Mouse (Mus musculus): Measurements from ENCODE around the gene Olfr1013. TPM values are rescaled to one million over a fixed set of nuclear protein-coding genes. Genes with fewer than 3 reads are reported as not detected.

Olfr1013 gene
- not detected in 2 replicates for polyA plus RNA-seq (2015; fragmentation: Nextera tagmentation; extraction: Ambion mirVana)

GRCm38 (mm10) chr2:85766798-85767197 is at the start of gene Olfr1013:
Gene Olfr1013 (plus strand): TSS chr2:85767098.
- no peak within 1 kb of the TSS for H3K4me3 ChIP-seq (ENCODE audit: low read length)
- no peak within 1 kb of the TSS for H3K9ac ChIP-seq (ENCODE audit: low read depth, low read length)
- no peak within 1 kb of the TSS for H3K4me2 ChIP-seq (ENCODE audit: low read length)
- no peaks in the 10 kb centered on the region for H3K36me3 ChIP-seq (ENCODE audit: control insufficient read depth, insufficient read depth, low read length)
- no peaks in the 10 kb centered on the region for H3K9me3 ChIP-seq (ENCODE audit: control insufficient read depth, low read length)
- no peaks in the 10 kb centered on the region for H3K4me1 ChIP-seq (ENCODE audit: control insufficient read depth, insufficient read depth, low read depth, low read length)
- no peak for ATAC-seq
- H3K27me3 ChIP-seq (replicated peaks; ENCODE audit: control insufficient read depth, insufficient read depth, low read length), result no peaks in the 10 kb centered on the region
- H3K27ac ChIP-seq (ENCODE audit: low read depth, low read length), result no peak within 1 kb of the TSS

GRCm38 (mm10) chr2:85725793-85726192 is 41.1 kb upstream of the Olfr1013 start:
- H3K9me3 ChIP-seq (ENCODE audit: control insufficient read depth, low read length), result no peaks in the 10 kb centered on the region
- no peaks in the 10 kb centered on the region for H3K4me1 ChIP-seq (ENCODE audit: control insufficient read depth, insufficient read depth, low read depth, low read length)
- H3K9ac ChIP-seq (ENCODE audit: low read depth, low read length), result no peak overlapping the region
- no peak overlapping the region for H3K4me3 ChIP-seq (ENCODE audit: low read length)
- ATAC-seq, result peak; percentile 69
- no peak overlapping the region for H3K4me2 ChIP-seq (ENCODE audit: low read length)
- no peak overlapping the region for H3K27ac ChIP-seq (ENCODE audit: low read depth, low read length)
- H3K36me3 ChIP-seq (ENCODE audit: control insufficient read depth, insufficient read depth, low read length), result no peaks in the 10 kb centered on the region
- 12% methylated on average over 3 of the region's 3 CpGs for WGBS
- no peaks in the 10 kb centered on the region for H3K27me3 ChIP-seq (replicated peaks; ENCODE audit: control insufficient read depth, insufficient read depth, low read length)

GRCm38 (mm10) chr2:85753822-85754221 is 13.1 kb upstream of the Olfr1013 start:
- H3K9ac ChIP-seq (ENCODE audit: low read depth, low read length), result no peak overlapping the region

GRCm38 (mm10) chr2:85762666-85763065 is 4.2 kb upstream of the Olfr1013 start, which contains the start of gene Olfr1012:
Gene Olfr1012 (minus strand): TSS chr2:85762766.
- Histone ChIP-seq H3K9me3 (ENCODE audit: control insufficient read depth, low read length) (no peaks in the 10 kb centered on the region), H3K36me3 (ENCODE audit: control insufficient read depth, insufficient read depth, low read length) (no peaks in the 10 kb centered on the region), H3K4me2 (ENCODE audit: low read length) (no peak within 1 kb of the TSS), H3K4me3 (ENCODE audit: low read length) (no peak within 1 kb of the TSS), H3K27me3 (replicated peaks; ENCODE audit: control insufficient read depth, insufficient read depth, low read length) (no peaks in the 10 kb centered on the region), H3K9ac (ENCODE audit: low read depth, low read length) (no peak within 1 kb of the TSS), H3K27ac (ENCODE audit: low read depth, low read length) (no peak within 1 kb of the TSS), H3K4me1 (ENCODE audit: control insufficient read depth, insufficient read depth, low read depth, low read length) (no peaks in the 10 kb centered on the region)
- ATAC-seq, result no peak
- WGBS, result 73% methylated on average over 1 of the region's 1 CpGs

More at GRCm38 (mm10) chr2:85753822-85754221, 13.1 kb upstream of the Olfr1013 start:
- ATAC-seq, result no peak; the same call in 1 of the 2 replicates
- no peak overlapping the region for H3K4me3 ChIP-seq (ENCODE audit: low read length)
- H3K4me2 ChIP-seq (ENCODE audit: low read length), result no peak overlapping the region
- no peak overlapping the region for H3K27ac ChIP-seq (ENCODE audit: low read depth, low read length)
- no peaks in the 10 kb centered on the region for H3K36me3 ChIP-seq (ENCODE audit: control insufficient read depth, insufficient read depth, low read length)
- no peaks in the 10 kb centered on the region for H3K9me3 ChIP-seq (ENCODE audit: control insufficient read depth, low read length)
- H3K4me1 ChIP-seq (ENCODE audit: control insufficient read depth, insufficient read depth, low read depth, low read length), result no peaks in the 10 kb centered on the region
- WGBS, result 73% methylated on average over 4 of the region's 4 CpGs
- no peaks in the 10 kb centered on the region for H3K27me3 ChIP-seq (replicated peaks; ENCODE audit: control insufficient read depth, insufficient read depth, low read length)

GRCm38 (mm10) chr2:85772413-85772812 is 5.5 kb downstream of the Olfr1013 start, which contains the start of gene Olfr1014:
Gene Olfr1014 (plus strand): TSS chr2:85772713.
- H3K27ac ChIP-seq (ENCODE audit: low read depth, low read length), result no peak within 1 kb of the TSS
- H3K4me1 ChIP-seq (ENCODE audit: control insufficient read depth, insufficient read depth, low read depth, low read length), result no peaks in the 10 kb centered on the region
- H3K36me3 ChIP-seq (ENCODE audit: control insufficient read depth, insufficient read depth, low read length), result no peaks in the 10 kb centered on the region
- H3K9me3 ChIP-seq (ENCODE audit: control insufficient read depth, low read length), result no peaks in the 10 kb centered on the region
- ATAC-seq, result no peak
- no peak within 1 kb of the TSS for H3K4me3 ChIP-seq (ENCODE audit: low read length)
- no peak within 1 kb of the TSS for H3K9ac ChIP-seq (ENCODE audit: low read depth, low read length)
- no peak within 1 kb of the TSS for H3K4me2 ChIP-seq (ENCODE audit: low read length)
- no peaks in the 10 kb centered on the region for H3K27me3 ChIP-seq (replicated peaks; ENCODE audit: control insufficient read depth, insufficient read depth, low read length)

GRCm38 (mm10) chr2:85781717-85782116 is 14.8 kb downstream of the Olfr1013 start, which contains the start of gene Olfr1015:
Gene Olfr1015 (plus strand): TSS chr2:85782017.
- ATAC-seq, result no peak
- Histone ChIP-seq H3K9me3 (ENCODE audit: control insufficient read depth, low read length) (no peaks in the 10 kb centered on the region), H3K9ac (ENCODE audit: low read depth, low read length) (no peak within 1 kb of the TSS), H3K36me3 (ENCODE audit: control insufficient read depth, insufficient read depth, low read length) (no peaks in the 10 kb centered on the region), H3K27ac (ENCODE audit: low read depth, low read length) (no peak within 1 kb of the TSS), H3K4me3 (ENCODE audit: low read length) (no peak within 1 kb of the TSS), H3K27me3 (replicated peaks; ENCODE audit: control insufficient read depth, insufficient read depth, low read length) (no peaks in the 10 kb centered on the region), H3K4me1 (ENCODE audit: control insufficient read depth, insufficient read depth, low read depth, low read length) (no peaks in the 10 kb centered on the region), H3K4me2 (ENCODE audit: low read length) (no peak within 1 kb of the TSS)

- Histone ChIP-seq H3K4me1 (ENCODE audit: control insufficient read depth, insufficient read depth, low read depth, low read length) (no peaks in the 10 kb centered on the region), H3K27ac (ENCODE audit: low read depth, low read length) (no peak overlapping the region), H3K4me3 (ENCODE audit: low read length) (no peak overlapping the region), H3K9me3 (ENCODE audit: control insufficient read depth, low read length) (no peaks in the 10 kb centered on the region), H3K36me3 (ENCODE audit: control insufficient read depth, insufficient read depth, low read length) (no peaks in the 10 kb centered on the region), H3K4me2 (ENCODE audit: low read length) (no peak overlapping the region), H3K27me3 (replicated peaks; ENCODE audit: control insufficient read depth, insufficient read depth, low read length) (no peaks in the 10 kb centered on the region), H3K9ac (ENCODE audit: low read depth, low read length) (no peak overlapping the region)
- ATAC-seq, result no peak
- WGBS, result 20% methylated on average over 2 of the region's 2 CpGs
Measured at GRCm38 (mm10) chr2:85792331-85792730, 25.4 kb downstream of the Olfr1013 start.

- Histone ChIP-seq H3K4me1 (ENCODE audit: control insufficient read depth, insufficient read depth, low read depth, low read length) (no peaks in the 10 kb centered on the region), H3K9ac (ENCODE audit: low read depth, low read length) (no peak within 1 kb of the TSS), H3K4me3 (ENCODE audit: low read length) (no peak within 1 kb of the TSS), H3K27me3 (replicated peaks; ENCODE audit: control insufficient read depth, insufficient read depth, low read length) (no peaks in the 10 kb centered on the region), H3K4me2 (ENCODE audit: low read length) (no peak within 1 kb of the TSS), H3K36me3 (ENCODE audit: control insufficient read depth, insufficient read depth, low read length) (no peaks in the 10 kb centered on the region), H3K27ac (ENCODE audit: low read depth, low read length) (no peak within 1 kb of the TSS), H3K9me3 (ENCODE audit: control insufficient read depth, low read length) (no peaks in the 10 kb centered on the region)
- ATAC-seq, result no peak
- WGBS, result 92% methylated on average over 2 of the region's 2 CpGs
Measured at GRCm38 (mm10) chr2:85802444-85802843, 35.5 kb downstream of the Olfr1013 start, which contains the start of gene Olfr1016. Gene Olfr1016 (minus strand): TSS chr2:85802544.

GRCm38 (mm10) chr2:85804501-85804900 is 37.6 kb downstream of the Olfr1013 start:
- 90% methylated on average over 4 of the region's 4 CpGs for WGBS
- H3K4me3 ChIP-seq (ENCODE audit: low read length), result no peak overlapping the region
- H3K27me3 ChIP-seq (replicated peaks; ENCODE audit: control insufficient read depth, insufficient read depth, low read length), result no peaks in the 10 kb centered on the region
- ATAC-seq, result no peak
- H3K9ac ChIP-seq (ENCODE audit: low read depth, low read length), result no peak overlapping the region
- no peaks in the 10 kb centered on the region for H3K4me1 ChIP-seq (ENCODE audit: control insufficient read depth, insufficient read depth, low read depth, low read length)
- no peak overlapping the region for H3K27ac ChIP-seq (ENCODE audit: low read depth, low read length)
- H3K9me3 ChIP-seq (ENCODE audit: control insufficient read depth, low read length), result no peaks in the 10 kb centered on the region
- H3K4me2 ChIP-seq (ENCODE audit: low read length), result no peak overlapping the region
- no peaks in the 10 kb centered on the region for H3K36me3 ChIP-seq (ENCODE audit: control insufficient read depth, insufficient read depth, low read length)

- Histone ChIP-seq H3K4me2 (ENCODE audit: low read length) (no peak within 1 kb of the TSS), H3K4me1 (ENCODE audit: control insufficient read depth, insufficient read depth, low read depth, low read length) (no peaks in the 10 kb centered on the region), H3K9ac (ENCODE audit: low read depth, low read length) (no peak within 1 kb of the TSS), H3K27ac (ENCODE audit: low read depth, low read length) (no peak within 1 kb of the TSS), H3K4me3 (ENCODE audit: low read length) (no peak within 1 kb of the TSS), H3K27me3 (replicated peaks; ENCODE audit: control insufficient read depth, insufficient read depth, low read length) (no peaks in the 10 kb centered on the region), H3K36me3 (ENCODE audit: control insufficient read depth, insufficient read depth, low read length) (no peaks in the 10 kb centered on the region), H3K9me3 (ENCODE audit: control insufficient read depth, low read length) (no peaks in the 10 kb centered on the region)
- ATAC-seq, result no peak
Measured at GRCm38 (mm10) chr2:85818179-85818578, 51.3 kb downstream of the Olfr1013 start, which contains the start of gene Olfr1018. Gene Olfr1018 (plus strand): TSS chr2:85818479.

Measured in hindbrain, embryonic 16.5 days (tissue).